Mouse (Mus musculus) intestine, postnatal 0 days (tissue): Measurements from ENCODE around the gene Cfap206. TPM values are rescaled to one million over a fixed set of nuclear protein-coding genes. Genes with fewer than 3 reads are reported as not detected.
"Not testable (repeated sequence)": the region's sequence is repeated elsewhere in the genome, so short reads cannot be mapped to it uniquely, and the experiment has no call there.

ENCODE experiments used
- ATAC-seq: fragments of 200-750 bp; cut with Nextera tagmentation; 2 replicates; pipeline ENCODE4 v1.8.0; 2017; ENCODE audit warnings: mild to moderate bottlenecking, moderate TSS enrichment, moderate library complexity
- H3K27ac ChIP-seq: fragments of 300-500 bp; sonication (generic); 2 replicates; pipeline ENCODE4 v1.5.1; 2014; ENCODE audit warnings: mild to moderate bottlenecking, low read depth, low read length, moderate library complexity
- H3K27me3 ChIP-seq: fragments of 300-500 bp; sonication (generic); replicated peaks from 2 replicates; pipeline ENCODE4 v1.6.1; 2014; ENCODE audit warnings: low read length, mixed read lengths; ENCODE audit not compliant: control insufficient read depth, insufficient read depth
- H3K36me3 ChIP-seq: fragments of 300-500 bp; sonication (generic); 2 replicates; pipeline ENCODE4 v1.6.1; 2014; ENCODE audit warnings: mild to moderate bottlenecking, moderate library complexity; ENCODE audit not compliant: control insufficient read depth, insufficient read depth
- H3K4me1 ChIP-seq: fragments of 300-500 bp; sonication (generic); replicated peaks from 2 replicates; pipeline ENCODE4 v1.6.1; 2014; ENCODE audit warnings: antibody characterized with exemption, low read length, mixed read lengths; ENCODE audit not compliant: control insufficient read depth, insufficient read depth
- H3K4me2 ChIP-seq: fragments of 300-500 bp; sonication (generic); replicated peaks from 2 replicates; pipeline ENCODE4 v1.6.1; 2014; ENCODE audit warnings: low read depth, mild to moderate bottlenecking, moderate library complexity
- H3K4me3 ChIP-seq: fragments of 300-500 bp; sonication (generic); 2 replicates; pipeline ENCODE4 v1.5.1; 2014; ENCODE audit warnings: low read depth, low read length
- H3K9ac ChIP-seq: fragments of 300-500 bp; sonication (generic); 2 replicates; pipeline ENCODE4 v1.6.1; 2014; ENCODE audit warnings: mild to moderate bottlenecking, low read depth, low read length
- H3K9me3 ChIP-seq: fragments of 300-500 bp; sonication (generic); 2 replicates; pipeline ENCODE4 v1.6.1; 2016; ENCODE audit warnings: mixed run types; ENCODE audit not compliant: control insufficient read depth
- CTCF ChIP-seq: sonication (generic); IDR thresholded peaks from 2 replicates; pipeline ENCODE4 v1.5.1; 2016; ENCODE audit warnings: low read depth, mild to moderate bottlenecking, control low read depth, antibody characterized with exemption, moderate library complexity
- WGBS: fragments of 180-500 bp; shearing (Covaris S2); extraction: QIAGEN DNeasy Blood & Tissue Kit; methylation state at CpG from one replicate; pipeline ENCODE4 v1.1.7; 2014; 5-methylcytosine and 5-hydroxymethylcytosine counted together
- polyA plus RNA-seq: library from polyadenylated mRNA; unstranded; fragments of >200 nt; fragmentation: Nextera tagmentation; extraction: Ambion mirVana; gene quantifications from 2 replicates; pipeline ENCODE4 v1.2.1, GENCODE M21; 2015

The Cfap206 gene
- polyA plus RNA-seq, 1 experiment from 2014 or later = 0.17 TPM

DNA sequence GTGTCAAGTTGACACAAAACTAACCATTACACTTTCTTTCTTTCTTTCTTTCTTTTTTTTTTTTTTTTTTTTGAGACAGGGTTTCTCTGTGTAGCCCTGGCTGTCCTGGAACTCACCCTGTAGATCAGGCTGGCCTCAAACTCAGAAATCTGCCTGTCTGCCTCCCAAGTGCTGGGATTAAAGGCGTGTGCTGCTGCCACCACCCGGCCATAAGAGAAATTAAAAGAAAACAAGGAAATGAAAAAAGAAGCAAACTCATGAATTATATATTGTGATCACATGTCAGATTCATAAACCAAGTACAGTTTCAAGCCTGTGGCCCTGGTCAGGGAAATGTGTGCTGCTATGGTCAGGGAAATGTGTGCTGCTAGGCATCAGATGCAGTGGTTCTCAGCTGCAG, 3.4 kb upstream of the Cfap206 start:
- not testable (repeated sequence) for H3K9me3 ChIP-seq, H3K36me3 ChIP-seq, H3K27ac ChIP-seq, H3K4me1 ChIP-seq, H3K4me3 ChIP-seq, H3K4me2 ChIP-seq, H3K27me3 ChIP-seq, H3K9ac ChIP-seq
- peak; percentile 22; the same call in 1 of the 2 replicates for ATAC-seq
- TF ChIP-seq CTCF = peak; percentile 60
- 29% methylated on average over 2 of the region's 2 CpGs for WGBS

GRCm38 (mm10) chr4:34725710-34726109, 4.3 kb downstream of the Cfap206 start:
- not testable (repeated sequence) for H3K27me3 ChIP-seq, H3K9ac ChIP-seq, H3K4me2 ChIP-seq, H3K27ac ChIP-seq, ATAC-seq, H3K4me3 ChIP-seq, H3K9me3 ChIP-seq, H3K36me3 ChIP-seq, H3K4me1 ChIP-seq
- 88% methylated on average over 3 of the region's 3 CpGs for WGBS

DNA sequence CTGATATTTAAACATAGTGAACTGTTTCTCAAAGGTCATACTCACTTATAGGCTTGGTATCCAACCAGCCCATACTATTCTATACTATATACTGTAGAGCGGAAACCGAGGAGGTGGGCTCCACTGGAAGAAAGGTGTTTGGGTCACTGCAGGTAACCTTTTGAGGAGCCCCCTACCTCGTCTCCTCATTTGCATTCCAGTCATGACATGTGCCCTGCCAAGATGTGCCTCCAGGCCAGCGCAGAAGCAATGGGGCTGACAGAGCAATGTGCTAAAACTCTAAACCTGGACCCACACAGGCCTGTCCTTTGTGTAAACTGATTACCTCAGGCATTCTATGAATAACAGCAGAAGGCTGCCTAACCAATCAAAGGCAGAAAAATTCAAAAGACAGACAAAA, 5.7 kb downstream of the Cfap206 start:
- no peak for ATAC-seq
- H3K9ac ChIP-seq = no peak overlapping the region
- H3K27me3 ChIP-seq = no peaks in the 10 kb centered on the region
- H3K27ac ChIP-seq = no peak overlapping the region
- no peak for TF ChIP-seq CTCF
- H3K4me2 ChIP-seq = no peak overlapping the region
- H3K36me3 ChIP-seq = no peaks in the 10 kb centered on the region
- no peaks in the 10 kb centered on the region for H3K4me1 ChIP-seq
- WGBS = 69% methylated on average over 4 of the region's 4 CpGs
- no peaks in the 10 kb centered on the region for H3K9me3 ChIP-seq
- H3K4me3 ChIP-seq = no peak overlapping the region

DNA sequence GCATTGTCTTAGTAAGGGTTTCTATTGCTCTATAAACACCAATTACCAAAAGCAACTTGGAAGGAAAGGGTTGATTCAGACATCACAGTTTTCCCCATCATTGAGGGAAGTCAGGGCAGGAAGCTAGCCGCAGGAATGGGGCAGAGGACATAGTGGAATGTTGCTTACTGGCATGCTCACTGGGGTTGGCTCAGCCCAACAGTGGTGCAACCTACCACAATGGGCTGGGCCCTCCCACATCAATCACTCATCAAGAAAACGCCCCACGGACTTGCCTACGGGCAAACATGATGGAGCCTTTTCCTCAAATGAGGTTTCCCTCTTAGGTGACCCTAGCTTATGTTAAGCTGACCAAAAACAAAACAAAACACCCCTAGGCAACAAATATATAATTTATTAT, 6.8 kb downstream of the Cfap206 start:
- H3K4me2 ChIP-seq = no peak overlapping the region
- H3K27ac ChIP-seq = no peak overlapping the region
- H3K9me3 ChIP-seq = no peaks in the 10 kb centered on the region
- H3K9ac ChIP-seq = no peak overlapping the region
- 74% methylated on average over 4 of the region's 4 CpGs for WGBS
- no peak for TF ChIP-seq CTCF
- H3K4me1 ChIP-seq = no peaks in the 10 kb centered on the region
- no peaks in the 10 kb centered on the region for H3K27me3 ChIP-seq
- ATAC-seq = no peak
- H3K4me3 ChIP-seq = no peak overlapping the region
- H3K36me3 ChIP-seq = no peaks in the 10 kb centered on the region

- H3K27me3 ChIP-seq = no peaks in the 10 kb centered on the region
- H3K27ac ChIP-seq = no peak overlapping the region
- H3K4me2 ChIP-seq = no peak overlapping the region
- no peaks in the 10 kb centered on the region for H3K9me3 ChIP-seq
- no peaks in the 10 kb centered on the region for H3K4me1 ChIP-seq
- WGBS = 89% methylated on average over 7 of the region's 7 CpGs
- H3K36me3 ChIP-seq = no peaks in the 10 kb centered on the region
- no peak for TF ChIP-seq CTCF
- no peak overlapping the region for H3K9ac ChIP-seq
- H3K4me3 ChIP-seq = no peak overlapping the region
- no peak for ATAC-seq
Measured at GRCm38 (mm10) chr4:34720127-34720895, 9.7 kb downstream of the Cfap206 start.

DNA sequence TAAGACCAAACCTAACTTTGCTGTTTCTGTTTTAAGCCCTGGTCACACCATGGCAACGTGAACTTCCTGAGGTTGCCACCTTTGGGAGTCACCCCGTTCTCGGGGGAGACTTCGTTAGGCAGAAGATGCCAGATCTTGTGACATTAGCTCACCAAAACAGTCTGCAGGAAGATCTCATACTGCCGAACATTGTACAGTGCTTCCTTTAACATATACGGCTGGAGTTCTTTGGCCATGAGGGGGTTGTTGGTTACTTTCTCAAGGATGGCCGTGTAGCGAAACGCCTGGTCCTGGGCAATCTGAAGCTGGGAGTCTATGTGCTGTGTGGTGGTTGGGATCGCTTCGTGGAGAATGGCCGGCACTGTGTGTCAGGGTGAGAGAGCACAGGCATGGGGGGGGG, 10.6 kb downstream of the Cfap206 start:
- H3K4me1 ChIP-seq = no peaks in the 10 kb centered on the region
- H3K4me3 ChIP-seq = no peak overlapping the region
- no peak overlapping the region for H3K4me2 ChIP-seq
- 97% methylated on average over 12 of the region's 12 CpGs for WGBS
- H3K9me3 ChIP-seq = no peaks in the 10 kb centered on the region
- H3K9ac ChIP-seq = no peak overlapping the region
- H3K27me3 ChIP-seq = no peaks in the 10 kb centered on the region
- ATAC-seq = no peak
- no peak overlapping the region for H3K27ac ChIP-seq
- TF ChIP-seq CTCF = no peak
- H3K36me3 ChIP-seq = no peaks in the 10 kb centered on the region
